Mouse (Mus musculus) CH12.LX (cell line): ENCODE data around the gene Adra2a. TPM values are rescaled to one million over a fixed set of nuclear protein-coding genes. Genes with fewer than 3 reads are reported as not detected.

ENCODE experiments used
- DNase-seq: peaks from one replicate; pipeline ENCODE4 v3.0.0-alpha.2; 2013; ENCODE audit errors: extremely low read depth
- H3K27ac ChIP-seq: 2 replicates; pipeline ENCODE4 v1.5.1; 2012; ENCODE audit warnings: low read depth, mild to moderate bottlenecking, control low read depth, moderate library complexity; ENCODE audit not compliant: insufficient read depth
- H3K27me3 ChIP-seq: replicated peaks from 2 replicates; pipeline ENCODE3; 2012; ENCODE audit warnings: inconsistent platforms
- H3K36me3 ChIP-seq, 2 experiments: replicated peaks in 1 of 2; 2 replicates each; pipeline versions ENCODE3 to v1.6.1; 2012; ENCODE audit warnings: inconsistent platforms in 1 of 2, low read length in 1 of 2, mild to moderate bottlenecking in 1 of 2, mixed read lengths in 1 of 2, moderate library complexity in 1 of 2; ENCODE audit not compliant: control insufficient read depth in 1 of 2, insufficient read depth in 1 of 2
- H3K4me1 ChIP-seq, 2 experiments: 2 replicates each; pipeline ENCODE4 v1.6.1; 2012; ENCODE audit warnings: inconsistent platforms in 1 of 2, moderate library complexity in 1 of 2; ENCODE audit not compliant: insufficient read depth in 2 of 2, control insufficient read depth in 1 of 2
- H3K4me2 ChIP-seq: 2 replicates; pipeline ENCODE4 v1.6.1; 2012; ENCODE audit warnings: low read depth, mild to moderate bottlenecking, control low read depth; ENCODE audit not compliant: poor library complexity, insufficient read depth, severe bottlenecking
- H3K4me3 ChIP-seq, 3 experiments: fragments of 150-350 bp in 1 of 3; sonication (generic) in 1 of 3; replicated peaks in 1 of 3; 2 replicates each; pipeline versions ENCODE3 to v1.5.1; 2011 to 2012; ENCODE audit warnings: low read depth in 2 of 3, low read length in 2 of 3, mild to moderate bottlenecking in 2 of 3, moderate library complexity in 2 of 3, control low read depth in 1 of 3, improper control_type of control experiment in 1 of 3, inconsistent platforms in 1 of 3, mixed read lengths in 1 of 3; ENCODE audit not compliant: poor library complexity in 1 of 3
- H3K79me2 ChIP-seq: replicated peaks from 2 replicates; pipeline ENCODE4 v1.6.1; 2012; ENCODE audit warnings: mild to moderate bottlenecking, moderate library complexity; ENCODE audit not compliant: control insufficient read depth, poor library complexity, insufficient read depth, severe bottlenecking; ENCODE audit errors: extremely low read depth
- H3K9ac ChIP-seq: 2 replicates; pipeline ENCODE4 v1.6.1; 2012; ENCODE audit warnings: low read depth, mild to moderate bottlenecking, control low read depth, moderate library complexity; ENCODE audit not compliant: insufficient read depth
- H3K9me3 ChIP-seq: replicated peaks from 2 replicates; pipeline ENCODE3; 2012; ENCODE audit warnings: low read length, inconsistent platforms, mixed read lengths
- CHD1 ChIP-seq: IDR thresholded peaks from 2 replicates; pipeline ENCODE4 v1.6.1; 2012; ENCODE audit warnings: low read depth, low read length, improper control_type of control experiment, inconsistent platforms
- CTCF ChIP-seq, 2 experiments: IDR thresholded peaks in 1 of 2; conservative IDR thresholded peaks in 1 of 2; 2 replicates each; pipeline ENCODE4 v1.5.1; 2011 to 2012; ENCODE audit warnings: low read depth in 2 of 2, low read length in 2 of 2, improper control_type of control experiment in 1 of 2, inconsistent platforms in 1 of 2, mild to moderate bottlenecking in 1 of 2, moderate library complexity in 1 of 2
- E2F4 ChIP-seq: IDR thresholded peaks from 2 replicates; pipeline ENCODE4 v1.6.1; 2011; ENCODE audit warnings: low read depth, low read length, improper control_type of control experiment; ENCODE audit not compliant: insufficient replicate concordance
- EP300 ChIP-seq: IDR thresholded peaks from 2 replicates; pipeline ENCODE4 v1.6.1; 2011; ENCODE audit warnings: low read length, improper control_type of control experiment
- IRF4 ChIP-seq: IDR thresholded peaks from 2 replicates; pipeline ENCODE4 v1.6.1; 2014; ENCODE audit warnings: low read depth, mild to moderate bottlenecking, inconsistent platforms, low read length, improper control_type of control experiment
- MAFK ChIP-seq: IDR thresholded peaks from 2 replicates; pipeline ENCODE4 v1.6.1; 2011; ENCODE audit warnings: low read length, improper control_type of control experiment; ENCODE audit not compliant: insufficient replicate concordance
- MAZ ChIP-seq: IDR thresholded peaks from 2 replicates; pipeline ENCODE4 v1.6.1; 2012; ENCODE audit warnings: low read depth, mild to moderate bottlenecking, inconsistent platforms, low read length, improper control_type of control experiment, moderate library complexity
- MEF2A ChIP-seq: IDR thresholded peaks from 2 replicates; pipeline ENCODE4 v1.6.1; 2014; ENCODE audit warnings: low read depth, mild to moderate bottlenecking, inconsistent platforms, low read length, improper control_type of control experiment, borderline replicate concordance
- MXI1 ChIP-seq: IDR thresholded peaks from 2 replicates; pipeline ENCODE4 v1.6.1; 2011; ENCODE audit warnings: mild to moderate bottlenecking, low read depth, low read length, improper control_type of control experiment
- MYC ChIP-seq: IDR thresholded peaks from 2 replicates; pipeline ENCODE4 v1.6.1; 2011; ENCODE audit warnings: low read depth, mild to moderate bottlenecking, improper control_type of control experiment, low read length
- NELFE ChIP-seq: IDR thresholded peaks from 2 replicates; pipeline ENCODE4 v1.6.1; 2011; ENCODE audit warnings: low read depth, low read length, improper control_type of control experiment
- RAD21 ChIP-seq: IDR thresholded peaks from 2 replicates; pipeline ENCODE4 v1.6.1; 2011; ENCODE audit warnings: low read depth, mild to moderate bottlenecking, low read length, improper control_type of control experiment, moderate library complexity
- TCF12 ChIP-seq: IDR thresholded peaks from 2 replicates; pipeline ENCODE4 v1.6.1; 2014; ENCODE audit warnings: low read depth, mild to moderate bottlenecking, inconsistent platforms, low read length, improper control_type of control experiment
- ZC3H11A ChIP-seq: IDR thresholded peaks from 2 replicates; pipeline ENCODE4 v1.6.1; 2012; ENCODE audit warnings: low read depth, mild to moderate bottlenecking, inconsistent platforms, low read length, improper control_type of control experiment
- ZKSCAN1 ChIP-seq: IDR thresholded peaks from 2 replicates; pipeline ENCODE4 v1.6.1; 2012; ENCODE audit warnings: low read depth, inconsistent platforms, low read length, improper control_type of control experiment, borderline replicate concordance
- dilution Hi-C: fragments of 300-500 bp; cut with MboI; formaldehyde crosslinking; loops from 2 replicates; pipeline ENCODE4 v1.14.3; 2020; ENCODE audit warnings: low sequenced_read_pairs; ENCODE audit not compliant: extremely low pct_unique_long_range_greater_than_20kb, extremely low pct_ligation_motif_present
- in situ Hi-C: fragments of 300-500 bp; cut with MboI; formaldehyde crosslinking; loops from 3 replicates; pipeline ENCODE4 v1.14.3; 2019; ENCODE audit warnings: low sequenced_read_pairs, low pct_ligation_motif_present, low pct_unique_long_range_greater_than_20kb, mixed read lengths
- polyA plus RNA-seq: library from polyadenylated mRNA; unstranded; fragments of >175 nt; gene quantifications from 2 replicates; pipeline ENCODE4 v1.2.1, GENCODE M21; 2012; ENCODE audit warnings: low read depth; ENCODE audit not compliant: insufficient read length
- total RNA-seq, 2 experiments: library from RNA; depleted of rRNA; stranded (reverse); fragments of 300-350 nt in 1 of 2; fragments of >200 nt in 1 of 2; gene quantifications; 2 replicates each; pipeline ENCODE4 v1.2.3; 2012 to 2014

Gene Adra2a
- total and polyA plus RNA-seq, 3 experiments: 0.04 to 0.07 TPM; not detected in 1

GRCm38 (mm10) chr19:54070521-54070920, 26.6 kb downstream of the Adra2a start:
- Histone ChIP-seq H3K9me3 (peaks cover 2% of the 10 kb centered on the region), H3K4me2 (no peak overlapping the region), H3K36me3 (no peaks in the 10 kb centered on the region), H3K4me1 (peaks cover 0 to 8% of the 10 kb centered on the region in 2 experiments; a peak in 2 of 4 replicates), H3K79me2 (no peaks in the 10 kb centered on the region), H3K4me3 (no peak overlapping the region), H3K27me3 (no peaks in the 10 kb centered on the region), H3K9ac (no peak overlapping the region), H3K27ac (no peak overlapping the region)
- dilution Hi-C loops (no loop called here), in situ Hi-C loops (no loop called here)
- no peak for DNase-seq
- TF ChIP-seq MXI1 (no peak), MAFK (no peak), MAZ (no peak), CTCF (conservative IDR thresholded peaks at IDR 0.05 in 1 of 2, IDR thresholded peaks at IDR 0.05 in 1 of 2; ENCODE audit: low read depth in 2 of 2, low read length in 2 of 2) (no peak), ZC3H11A (no peak), CHD1 (no peak), MYC (no peak), EP300 (no peak), ZKSCAN1 (no peak), IRF4 (no peak), MEF2A (no peak), RAD21 (no peak), E2F4 (no peak)

- H3K36me3 ChIP-seq: no peaks in the 10 kb centered on the region
- TF ChIP-seq NELFE: no peak
- 0 out of 2 replicates have a peak, but pooled peaks have one; percentile 26 for TF ChIP-seq EP300
- 0 out of 2 replicates have a peak, but pooled peaks have one; percentile 16 for TF ChIP-seq TCF12
- TF ChIP-seq IRF4: 0 out of 2 replicates have a peak, but pooled peaks have one; percentile 13
- TF ChIP-seq MAZ: no peak
- in situ Hi-C loops: no loop called here
- peaks cover 0 to 15% of the 10 kb centered on the region in 2 experiments; a peak in 2 of 4 replicates for H3K4me1 ChIP-seq
- H3K79me2 ChIP-seq: no peaks in the 10 kb centered on the region
- peaks cover 2% of the 10 kb centered on the region for H3K9me3 ChIP-seq
- no peak overlapping the region for H3K27ac ChIP-seq
- no peaks in the 10 kb centered on the region for H3K27me3 ChIP-seq
- H3K9ac ChIP-seq: no peak overlapping the region
- dilution Hi-C loops: no loop called here
- H3K4me2 ChIP-seq: no peak overlapping the region
- H3K4me3 ChIP-seq: no peak overlapping the region
- no peak for DNase-seq
Observed at GRCm38 (mm10) chr19:54072233-54072800, 28.4 kb downstream of the Adra2a start.
